Mouse (Mus musculus) ES-Bruce4 (cell line): ENCODE results near the gene Amn1.
"Not testable (repeated sequence)": the region's sequence is repeated elsewhere in the genome, so short reads cannot be mapped to it uniquely, and the experiment has no call there.

Experiments
- CTCF ChIP-seq: IDR thresholded peaks from one replicate; pipeline ENCODE4 v1.8.1; 2011; ENCODE audit warnings: low read depth, low read length
- EP300 ChIP-seq: IDR thresholded peaks from 2 replicates; pipeline ENCODE4 v1.6.1; 2011; ENCODE audit warnings: low read depth, low read length; ENCODE audit not compliant: insufficient read depth
- POLR2A ChIP-seq: IDR thresholded peaks from one replicate; pipeline ENCODE4 v1.8.1; 2011; ENCODE audit warnings: low read length; ENCODE audit not compliant: insufficient read depth

GRCm38 (mm10) chr6:149129870-149130269 is 58.6 kb downstream of the Amn1 start, which contains the start of gene Gm10203:
- not testable (repeated sequence) for TF ChIP-seq CTCF, POLR2A, EP300
